Mouse (Mus musculus) urinary bladder, postnatal 36 days (tissue): ENCODE results near the gene Znrd1as.
"Not testable (repeated sequence)": the region's sequence is repeated elsewhere in the genome, so short reads cannot be mapped to it uniquely, and the experiment has no call there.

Experiments used
- DNase-seq, 2 experiments: peaks; one replicate each; pipeline ENCODE4 v3.0.0; 2022; ENCODE audit warnings: low spot score in 2 of 2, mixed read lengths in 1 of 2

The Znrd1as gene

GRCm38 (mm10) chr17:36950981-36951947, 7.1 kb upstream of the Znrd1as start, which contains the start of gene Ppp1r11:
Gene Ppp1r11, minus strand, starts transcription at chr17:36951741.
- DNase-seq = peak; percentile 91 to 96

GRCm38 (mm10) chr17:36952631-36953030, 5.8 kb upstream of the Znrd1as start:
- no peak for DNase-seq

GRCm38 (mm10) chr17:36953062-36953461, 5.3 kb upstream of the Znrd1as start:
- no peak for DNase-seq

GRCm38 (mm10) chr17:36958884-36959283, 492 bp downstream of the Znrd1as start:
- no peak for DNase-seq

GRCm38 (mm10) chr17:36961125-36961524, 2.7 kb downstream of the Znrd1as start:
- DNase-seq = no peak

GRCm38 (mm10) chr17:36966875-36967274, 8.5 kb downstream of the Znrd1as start:
- no peak for DNase-seq

- DNase-seq = no peak
These were observed 12.0 kb downstream of the Znrd1as start for GRCm38 (mm10) chr17:36970316-36970890.

GRCm38 (mm10) chr17:36971172-36971850, 12.9 kb downstream of the Znrd1as start:
- DNase-seq = no peak

- DNase-seq = no peak
These were observed 14.4 kb downstream of the Znrd1as start for GRCm38 (mm10) chr17:36972791-36973190.

- DNase-seq = no peak
These were observed 14.9 kb downstream of the Znrd1as start for GRCm38 (mm10) chr17:36973271-36973787.

GRCm38 (mm10) chr17:36981221-36981813, 22.9 kb downstream of the Znrd1as start, which contains the start of gene 2410137M14Rik:
Gene 2410137M14Rik, minus strand, starts transcription at chr17:36981237.
- DNase-seq = no peak

GRCm38 (mm10) chr17:36981845-36982244, 23.5 kb downstream of the Znrd1as start:
- no peak for DNase-seq

GRCm38 (mm10) chr17:36982253-36983155, 24.1 kb downstream of the Znrd1as start:
- no peak for DNase-seq

- no peak for DNase-seq
These were observed 30.1 kb downstream of the Znrd1as start for GRCm38 (mm10) chr17:36988475-36988874.

- DNase-seq = no peak
These were observed 31.0 kb downstream of the Znrd1as start, which contains the start of gene H2-M5 for GRCm38 (mm10) chr17:36989437-36989836. Gene H2-M5, minus strand, starts transcription at chr17:36989537.

GRCm38 (mm10) chr17:36990630-36991029, 32.2 kb downstream of the Znrd1as start:
- DNase-seq = not testable (repeated sequence)

GRCm38 (mm10) chr17:36992336-36993104, 34.1 kb downstream of the Znrd1as start:
- DNase-seq = no peak

- no peak for DNase-seq
These were observed 35.5 kb downstream of the Znrd1as start for GRCm38 (mm10) chr17:36993770-36994325.

GRCm38 (mm10) chr17:36994528-36994927, 36.1 kb downstream of the Znrd1as start:
- no peak for DNase-seq
